Mouse (Mus musculus) heart, adult 10 weeks (tissue): ENCODE results near the gene Copb1. TPM values are rescaled to one million over a fixed set of nuclear protein-coding genes. Genes with fewer than 3 reads are reported as not detected.

Experiments
- polyA plus RNA-seq: library from polyadenylated mRNA; stranded (reverse); fragments of 350-450 nt; fragmentation: Illumina TruSeq; extraction: RNeasy Lipid Tissue Mini Kit (QIAGEN cat#74804); gene quantifications from one replicate; pipeline ENCODE4 v1.2.3, GENCODE M21; 2014; ENCODE audit warnings: low read depth, low replicate concordance

Copb1 gene
- polyA plus RNA-seq, result 51.8 TPM

DNA sequence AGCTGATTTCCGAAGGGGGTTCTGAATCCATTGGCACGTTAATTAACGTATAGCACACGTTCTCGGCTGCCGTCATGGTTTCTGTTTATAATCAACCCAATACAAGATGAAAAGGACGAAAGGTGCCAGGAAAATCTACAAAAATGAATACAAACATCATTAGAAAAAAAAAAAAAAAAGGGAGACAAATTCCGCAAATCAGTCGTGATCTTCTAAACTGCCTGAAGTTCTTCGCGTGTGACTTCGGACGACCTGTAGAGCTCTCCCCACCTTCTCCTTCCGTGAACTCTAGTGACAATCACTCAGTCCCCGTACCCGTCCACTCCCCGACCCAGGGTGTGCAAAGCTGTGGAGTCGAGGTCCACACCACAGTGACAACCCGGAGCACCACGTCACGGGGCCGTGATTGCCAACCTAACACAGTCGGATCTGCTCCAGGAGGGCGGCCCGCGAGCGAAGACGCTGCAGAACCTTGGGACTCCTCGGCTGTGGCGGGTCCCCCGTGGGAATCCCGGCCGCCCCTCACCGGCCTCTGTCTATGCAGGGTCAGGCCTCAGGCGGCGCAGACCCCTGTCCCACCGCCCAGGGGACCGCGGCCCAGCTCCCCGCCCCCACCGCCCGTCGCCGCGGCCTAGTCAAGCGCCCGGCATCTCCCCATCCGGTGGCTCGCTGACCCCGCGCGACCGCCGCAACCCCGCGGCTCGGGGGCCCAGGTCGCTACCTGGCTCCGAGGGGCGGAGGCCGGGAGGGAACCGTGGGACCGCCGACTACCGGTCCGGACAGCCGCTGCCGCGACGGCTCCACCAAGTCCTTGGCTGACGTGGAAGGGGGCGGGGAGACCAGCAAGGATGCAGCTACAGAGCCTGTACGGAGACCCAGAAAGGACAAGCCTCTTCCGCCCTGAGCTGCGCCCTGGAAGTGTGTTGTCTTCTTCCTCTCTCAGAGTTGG, at the start of gene Copb1:
Copb1 (minus strand) TSS at position 827 of the 949 bp plus-strand sequence.

DNA sequence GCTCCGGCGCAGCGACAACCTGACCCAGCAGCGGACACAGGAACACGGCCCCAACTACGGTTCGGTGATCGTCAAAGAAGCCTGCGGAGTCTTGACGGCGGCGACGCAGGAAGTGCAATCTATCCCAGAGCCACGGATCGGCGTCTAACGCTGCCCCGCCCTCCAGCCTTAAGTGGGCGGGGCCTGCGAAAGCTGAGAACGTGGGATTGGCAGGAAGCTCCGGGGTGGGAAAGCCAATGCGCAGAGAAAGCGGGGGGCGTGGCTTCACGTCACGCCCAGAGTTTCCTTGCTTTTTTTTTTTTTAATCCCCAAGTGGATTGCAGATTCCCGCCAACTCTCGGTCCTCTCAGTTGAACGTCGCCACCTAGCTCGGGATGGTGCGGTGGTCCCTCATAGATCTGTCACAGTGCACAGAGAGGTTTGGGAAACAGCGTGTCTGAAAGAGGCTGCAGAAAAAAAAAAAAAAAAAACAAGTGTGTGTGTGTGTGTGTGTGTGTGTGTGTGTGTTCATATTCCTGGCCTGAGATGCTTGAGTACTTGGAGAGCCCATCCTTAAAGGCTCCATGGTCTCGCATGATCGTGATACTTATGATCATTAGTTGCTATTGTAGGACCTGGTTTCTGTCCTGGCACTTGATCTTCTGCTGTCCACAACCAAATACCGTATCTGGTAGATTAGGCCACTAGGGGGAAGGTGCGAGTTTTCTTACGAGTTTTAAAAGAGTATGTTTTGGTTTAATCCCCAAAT, 21.7 kb upstream of the Copb1 start, which contains the start of gene Psma1:
Psma1 (minus strand) TSS at position 114 of the 748 bp plus-strand sequence.

Other genes with a start within 250 kb of the Copb1 start
- 52.7 TPM for gene Rras2, start 136.9 kb downstream of the Copb1 start, polyA plus RNA-seq
- gene Psma1, start 21.4 kb upstream of the Copb1 start, polyA plus RNA-seq, result 210 TPM
- gene Pde3b, start 160.6 kb upstream of the Copb1 start, polyA plus RNA-seq, result 3.1 TPM